Mouse (Mus musculus) limb, embryonic 15.5 days (tissue): Measurements from ENCODE around the gene Abcc10. TPM values are rescaled to one million over a fixed set of nuclear protein-coding genes. Genes with fewer than 3 reads are reported as not detected.

Experiments
- ATAC-seq: fragments of 200-750 bp; cut with Nextera tagmentation; 2 replicates; pipeline ENCODE4 v1.8.0; 2017; ENCODE audit warnings: low read depth, moderate TSS enrichment; ENCODE audit not compliant: insufficient number of reproducible peaks, low FRiP score, low TSS enrichment
- H3K27ac ChIP-seq: fragments of 300-500 bp; sonication (generic); 2 replicates; pipeline ENCODE4 v1.5.1; 2015; ENCODE audit warnings: moderate library complexity, mild to moderate bottlenecking, inconsistent platforms
- H3K27me3 ChIP-seq: fragments of 300-500 bp; sonication (generic); 2 replicates; pipeline ENCODE4 v1.6.1; 2015; ENCODE audit warnings: inconsistent platforms
- H3K36me3 ChIP-seq: fragments of 300-500 bp; sonication (generic); 2 replicates; pipeline ENCODE4 v1.6.1; 2015; ENCODE audit warnings: inconsistent platforms
- H3K4me1 ChIP-seq: fragments of 300-500 bp; sonication (generic); 2 replicates; pipeline ENCODE4 v1.6.1; 2015; ENCODE audit warnings: inconsistent platforms
- H3K4me2 ChIP-seq: fragments of 300-500 bp; sonication (generic); 2 replicates; pipeline ENCODE4 v1.6.1; 2015; ENCODE audit warnings: mild to moderate bottlenecking, inconsistent platforms
- H3K4me3 ChIP-seq: fragments of 300-500 bp; sonication (generic); 2 replicates; pipeline ENCODE4 v1.5.1; 2015; ENCODE audit warnings: mild to moderate bottlenecking, inconsistent platforms
- H3K9ac ChIP-seq: fragments of 300-500 bp; sonication (generic); 2 replicates; pipeline ENCODE4 v1.6.1; 2015; ENCODE audit warnings: inconsistent platforms
- H3K9me3 ChIP-seq: fragments of 300-500 bp; sonication (generic); 2 replicates; pipeline ENCODE4 v1.6.1; 2016; ENCODE audit warnings: inconsistent platforms
- WGBS: fragments of 180-500 bp; shearing (Covaris S2); methylation state at CpG from one replicate; pipeline ENCODE4 v1.1.7; 2015; 5-methylcytosine and 5-hydroxymethylcytosine counted together
- polyA plus RNA-seq: library from polyadenylated mRNA; unstranded; fragments of >200 nt; fragmentation: Nextera tagmentation; extraction: Ambion mirVana; gene quantifications from 2 replicates; pipeline ENCODE4 v1.2.1, GENCODE M21; 2015

Abcc10 gene
- polyA plus RNA-seq = 5.9 and 6.3 TPM in 2 replicates

GRCm38 (mm10) chr17:46327906-46328534, at the start of gene Abcc10:
Gene Abcc10 (minus strand): TSS chr17:46328352.
- H3K27ac ChIP-seq = peak within 1 kb of the TSS; percentile 95
- H3K4me3 ChIP-seq = peak within 1 kb of the TSS; percentile 85
- no peaks in the 10 kb centered on the region for H3K9me3 ChIP-seq
- peaks cover 11% of the 10 kb centered on the region for H3K36me3 ChIP-seq
- peak; percentile 93 for ATAC-seq
- peak within 1 kb of the TSS; percentile 69 for H3K9ac ChIP-seq
- H3K4me1 ChIP-seq = 0 out of 2 replicates have a peak, but pooled peaks cover 4% of the 10 kb centered on the region
- WGBS = under 1% methylated on average over 40 of the region's 40 CpGs
- peak within 1 kb of the TSS; percentile 89 for H3K4me2 ChIP-seq
- no peaks in the 10 kb centered on the region for H3K27me3 ChIP-seq

- no peak for ATAC-seq
- WGBS = 71% methylated on average over 3 of the region's 3 CpGs
Observed at GRCm38 (mm10) chr17:46371783-46372182, 43.6 kb upstream of the Abcc10 start.

DNA sequence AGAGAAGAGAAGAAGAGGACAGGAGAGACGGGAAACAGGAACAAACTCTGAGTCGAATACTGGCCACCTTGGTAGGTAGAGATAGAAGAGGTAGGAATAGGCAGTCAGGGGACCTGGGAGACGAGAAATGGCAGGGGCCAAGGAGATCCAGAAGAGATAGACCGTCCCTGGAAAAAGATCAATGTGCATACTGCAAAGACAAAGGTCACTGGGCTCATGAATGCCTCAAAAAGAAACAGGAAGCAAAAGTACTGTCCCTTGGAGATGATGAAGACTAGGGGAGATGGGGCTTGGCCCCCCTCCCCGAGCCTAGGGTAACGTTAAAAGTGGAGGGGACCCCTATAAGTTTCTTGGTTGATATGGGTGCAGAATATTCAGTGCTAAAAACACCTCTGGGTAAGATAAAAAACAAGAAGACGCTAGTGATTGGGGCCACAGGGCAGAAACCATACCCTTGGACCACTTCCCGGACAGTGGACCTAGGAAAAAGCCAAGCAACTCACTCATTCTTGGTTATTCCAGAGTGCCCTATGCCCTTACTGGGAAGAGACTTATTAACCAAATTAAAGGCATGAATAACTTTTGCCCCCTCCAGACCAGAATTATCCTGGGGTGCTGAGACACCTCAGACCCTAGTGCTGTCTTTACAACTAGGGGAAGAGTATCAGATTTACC, 23.0 kb upstream of the Abcc10 start:
- 0 out of 2 replicates have a peak, but pooled peaks cover 2% of the 10 kb centered on the region for H3K4me1 ChIP-seq
- H3K4me3 ChIP-seq = no peak overlapping the region
- 85% methylated on average over 8 of the region's 8 CpGs for WGBS
- H3K27me3 ChIP-seq = no peaks in the 10 kb centered on the region
- no peak for ATAC-seq
- no peaks in the 10 kb centered on the region for H3K36me3 ChIP-seq
- H3K27ac ChIP-seq = no peak overlapping the region
- H3K9ac ChIP-seq = no peak overlapping the region
- H3K9me3 ChIP-seq = no peaks in the 10 kb centered on the region; the same call in 1 of the 2 replicates
- no peak overlapping the region for H3K4me2 ChIP-seq

More at GRCm38 (mm10) chr17:46371783-46372182, 43.6 kb upstream of the Abcc10 start:
- no peaks in the 10 kb centered on the region for H3K27me3 ChIP-seq
- H3K4me1 ChIP-seq = no peaks in the 10 kb centered on the region
- H3K4me3 ChIP-seq = no peak overlapping the region
- H3K9ac ChIP-seq = no peak overlapping the region
- no peak overlapping the region for H3K4me2 ChIP-seq
- H3K36me3 ChIP-seq = no peaks in the 10 kb centered on the region
- no peaks in the 10 kb centered on the region for H3K9me3 ChIP-seq
- H3K27ac ChIP-seq = no peak overlapping the region

DNA sequence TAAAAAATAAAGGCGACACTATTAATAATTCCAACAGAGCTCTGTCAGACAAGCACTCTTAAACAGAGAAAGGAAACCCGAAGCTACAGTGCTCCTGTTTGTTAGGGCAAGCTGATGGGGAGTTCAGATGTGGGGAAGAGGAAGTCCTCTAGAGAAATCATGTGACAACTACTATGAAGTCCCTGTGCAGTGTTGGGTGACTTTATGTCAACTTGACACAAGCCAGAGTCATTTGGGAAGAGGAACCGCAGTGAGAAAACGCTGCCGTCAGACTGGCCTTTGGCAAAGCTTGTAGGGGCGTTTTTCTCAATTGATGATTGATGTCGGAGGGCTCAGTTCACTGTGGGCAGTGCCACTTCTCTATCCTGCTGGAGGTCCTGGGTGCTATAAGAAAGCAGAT, 13.1 kb upstream of the Abcc10 start:
- H3K27ac ChIP-seq = no peak overlapping the region
- 67% methylated on average over 7 of the region's 7 CpGs for WGBS

GRCm38 (mm10) chr17:46336475-46336874, 8.3 kb upstream of the Abcc10 start:
- Histone ChIP-seq H3K36me3 (no peaks in the 10 kb centered on the region), H3K4me3 (no peak overlapping the region), H3K9me3 (no peaks in the 10 kb centered on the region), H3K4me2 (no peak overlapping the region), H3K27ac (no peak overlapping the region), H3K4me1 (no peaks in the 10 kb centered on the region), H3K27me3 (no peaks in the 10 kb centered on the region), H3K9ac (no peak overlapping the region)
- 21% methylated on average over 5 of the region's 5 CpGs for WGBS
- no peak for ATAC-seq

More for the DNA sequence above, 13.1 kb upstream of the Abcc10 start:
- H3K9ac ChIP-seq = no peak overlapping the region
- no peaks in the 10 kb centered on the region for H3K27me3 ChIP-seq
- H3K36me3 ChIP-seq = no peaks in the 10 kb centered on the region
- no peak overlapping the region for H3K4me3 ChIP-seq
- no peaks in the 10 kb centered on the region for H3K9me3 ChIP-seq
- H3K4me2 ChIP-seq = no peak overlapping the region
- ATAC-seq = no peak
- no peaks in the 10 kb centered on the region for H3K4me1 ChIP-seq

DNA sequence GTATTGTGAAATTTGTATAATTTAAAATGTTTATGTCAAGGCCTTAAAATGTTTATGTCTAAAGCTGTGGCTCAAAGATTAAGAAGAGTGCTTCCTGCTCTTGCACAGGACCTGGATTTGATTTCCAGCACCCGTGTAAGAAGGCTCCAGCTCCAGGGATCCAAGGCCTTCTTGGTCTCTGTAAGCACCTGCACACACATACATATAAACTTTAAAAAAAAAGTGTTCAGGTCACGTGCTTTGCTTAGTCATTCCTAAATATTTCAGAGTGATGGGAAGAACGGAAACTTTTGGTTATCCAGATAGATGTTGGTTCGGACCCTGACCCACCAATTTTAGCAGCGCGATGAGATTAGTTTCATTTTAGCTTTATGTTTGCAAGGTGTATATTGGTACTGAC, 571 bp upstream of the Abcc10 start:
- peaks cover 4% of the 10 kb centered on the region for H3K36me3 ChIP-seq
- H3K9me3 ChIP-seq = no peaks in the 10 kb centered on the region
- H3K4me2 ChIP-seq = 0 out of 2 replicates have a peak overlapping the region, but pooled peaks have one; percentile 89
- WGBS = 67% methylated on average over 6 of the region's 6 CpGs
- H3K4me3 ChIP-seq = peak overlapping the region; percentile 85; the same call in 1 of the 2 replicates
- H3K27ac ChIP-seq = peak overlapping the region; percentile 95
- H3K9ac ChIP-seq = no peak overlapping the region
- no peaks in the 10 kb centered on the region for H3K27me3 ChIP-seq
- 0 out of 2 replicates have a peak, but pooled peaks cover 4% of the 10 kb centered on the region for H3K4me1 ChIP-seq
- no peak for ATAC-seq

DNA sequence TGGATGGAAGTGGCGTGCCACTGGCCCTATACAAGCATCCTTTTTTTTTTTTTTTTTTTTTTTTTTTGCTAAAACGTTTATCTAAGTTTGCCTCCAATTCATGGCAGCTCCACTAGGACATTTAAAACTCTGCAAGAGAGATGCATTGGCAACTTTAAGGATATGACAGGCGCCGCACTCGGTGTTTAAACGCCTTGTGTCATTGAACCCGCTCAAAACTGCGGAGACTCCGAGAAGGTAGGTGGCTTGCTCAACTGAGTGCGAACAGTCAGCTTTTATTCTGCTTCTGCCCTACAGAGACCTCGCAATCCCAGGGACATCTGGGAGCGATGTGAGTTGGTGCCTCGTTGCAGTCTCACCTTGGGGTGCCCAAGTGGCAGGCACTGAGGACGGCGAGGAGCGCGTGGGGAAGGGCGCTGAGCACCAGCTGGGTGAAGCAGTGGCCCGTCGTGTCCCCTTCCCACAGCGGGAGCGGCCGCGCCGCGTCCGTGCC, 693 bp downstream of the Abcc10 start:
- H3K36me3 ChIP-seq = peaks cover 15% of the 10 kb centered on the region
- 4% methylated on average over 27 of the region's 27 CpGs for WGBS
- H3K9ac ChIP-seq = peak overlapping the region; percentile 69
- H3K4me2 ChIP-seq = peak overlapping the region; percentile 89
- peak overlapping the region; percentile 85 for H3K4me3 ChIP-seq
- H3K4me1 ChIP-seq = 0 out of 2 replicates have a peak, but pooled peaks cover 4% of the 10 kb centered on the region
- no peak for ATAC-seq
- H3K27ac ChIP-seq = peak overlapping the region; percentile 95
- H3K9me3 ChIP-seq = no peaks in the 10 kb centered on the region
- H3K27me3 ChIP-seq = no peaks in the 10 kb centered on the region

DNA sequence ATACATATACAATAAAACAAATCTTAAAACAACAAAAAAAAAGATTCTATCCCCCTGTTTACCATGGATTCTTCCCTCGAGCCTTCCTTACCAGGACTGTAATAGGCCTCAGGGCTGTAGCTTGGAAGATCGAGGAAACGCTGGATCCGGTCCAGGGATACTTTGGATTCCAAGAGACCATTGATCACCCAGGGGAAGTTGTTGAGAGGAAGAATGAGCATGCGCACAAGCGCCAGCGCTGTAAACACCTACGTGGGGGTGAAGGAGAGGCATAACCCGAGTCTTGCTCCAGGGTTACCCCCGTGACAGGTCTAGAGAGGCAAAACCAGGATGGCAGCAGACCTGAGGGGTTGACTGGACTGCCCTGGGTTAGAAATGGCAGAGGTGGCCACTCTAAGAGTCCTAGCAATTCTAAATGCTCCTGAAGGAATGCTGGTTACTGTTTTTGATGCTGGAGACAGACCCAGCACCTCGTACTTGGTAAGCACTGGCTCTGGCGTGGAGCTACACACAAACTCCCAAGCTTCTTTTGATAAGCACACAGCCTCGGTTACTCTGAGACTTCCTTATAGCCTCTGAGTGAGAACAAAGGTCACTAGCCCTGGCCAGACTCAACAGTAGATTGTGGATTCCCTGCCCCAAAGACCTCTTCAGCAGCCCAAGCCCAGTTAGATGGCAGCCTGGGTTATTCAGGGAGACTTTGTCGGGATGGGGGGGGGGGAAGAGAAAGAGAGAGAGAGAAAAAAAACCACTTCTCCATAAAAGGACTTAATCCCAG, 5.9 kb downstream of the Abcc10 start:
- Histone ChIP-seq H3K4me2 (no peak overlapping the region), H3K36me3 (peaks cover 28% of the 10 kb centered on the region), H3K9ac (no peak overlapping the region), H3K4me1 (0 out of 2 replicates have a peak, but pooled peaks cover 4% of the 10 kb centered on the region), H3K9me3 (no peaks in the 10 kb centered on the region), H3K4me3 (no peak overlapping the region), H3K27me3 (no peaks in the 10 kb centered on the region), H3K27ac (no peak overlapping the region)
- ATAC-seq = no peak
- 89% methylated on average over 14 of the region's 14 CpGs for WGBS

DNA sequence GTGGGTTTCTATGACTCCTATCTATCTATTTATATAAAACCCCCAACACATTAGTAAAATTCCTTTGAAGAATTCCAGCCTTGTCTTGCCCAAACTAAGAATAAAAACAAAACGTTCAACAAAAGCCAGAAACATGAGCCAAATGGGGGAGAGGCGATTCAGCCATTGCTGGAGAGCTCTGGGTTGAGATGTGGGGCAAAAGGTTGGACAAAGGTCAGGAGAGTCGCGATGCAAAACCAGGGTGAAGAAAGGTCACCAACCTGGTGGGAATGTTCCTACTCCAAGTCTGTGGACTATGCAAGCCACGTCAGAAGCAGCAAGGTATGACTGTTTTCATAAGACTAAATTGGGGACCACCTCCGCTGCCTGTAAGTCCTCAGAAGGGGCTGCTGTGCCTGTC, 7.7 kb downstream of the Abcc10 start:
- Histone ChIP-seq H3K9me3 (no peaks in the 10 kb centered on the region), H3K4me3 (no peak overlapping the region), H3K36me3 (peaks cover 28% of the 10 kb centered on the region), H3K4me2 (no peak overlapping the region), H3K4me1 (no peaks in the 10 kb centered on the region), H3K27ac (no peak overlapping the region), H3K27me3 (no peaks in the 10 kb centered on the region), H3K9ac (no peak overlapping the region)
- 71% methylated on average over 6 of the region's 6 CpGs for WGBS
- no peak for ATAC-seq

DNA sequence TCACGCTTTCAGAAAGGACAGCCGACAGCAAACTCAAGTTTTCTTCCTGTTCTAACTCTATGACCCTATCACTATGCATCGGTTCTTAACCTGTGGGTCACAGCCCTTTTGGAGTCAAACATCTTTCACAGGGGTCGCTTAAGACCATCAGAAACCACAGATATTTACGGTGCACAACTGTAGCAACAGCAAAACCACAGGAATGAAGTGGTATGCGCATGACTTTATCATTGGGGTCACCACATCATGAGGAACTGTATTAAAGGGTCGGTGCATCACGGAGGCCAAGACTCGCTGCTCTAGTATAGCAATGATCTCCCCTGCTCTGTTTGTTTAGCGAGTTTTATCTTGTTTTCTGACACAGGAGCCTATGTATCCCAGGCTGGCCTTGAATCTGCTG, 12.3 kb downstream of the Abcc10 start:
- Histone ChIP-seq H3K4me2 (no peak overlapping the region), H3K4me1 (no peaks in the 10 kb centered on the region), H3K27ac (no peak overlapping the region), H3K9me3 (no peaks in the 10 kb centered on the region), H3K9ac (no peak overlapping the region), H3K27me3 (no peaks in the 10 kb centered on the region), H3K36me3 (peaks cover 14% of the 10 kb centered on the region), H3K4me3 (no peak overlapping the region)
- WGBS = 85% methylated on average over 10 of the region's 10 CpGs
- ATAC-seq = no peak

GRCm38 (mm10) chr17:46313135-46313715, 14.9 kb downstream of the Abcc10 start:
- Histone ChIP-seq H3K4me3 (no peak overlapping the region), H3K9ac (no peak overlapping the region), H3K27ac (no peak overlapping the region), H3K27me3 (no peaks in the 10 kb centered on the region), H3K4me2 (no peak overlapping the region), H3K4me1 (no peaks in the 10 kb centered on the region), H3K9me3 (no peaks in the 10 kb centered on the region), H3K36me3 (peaks cover 13% of the 10 kb centered on the region; the same call in 1 of the 2 replicates)
- WGBS = 83% methylated on average over 9 of the region's 9 CpGs
- ATAC-seq = no peak
